Mouse (Mus musculus) forebrain, embryonic 15.5 days (tissue): Measurements from ENCODE around the gene Ttll12. TPM values are rescaled to one million over a fixed set of nuclear protein-coding genes. Genes with fewer than 3 reads are reported as not detected.

ENCODE experiments used
- ATAC-seq: fragments of 200-750 bp; cut with Nextera tagmentation; replicated peaks from 2 replicates; pipeline ENCODE4 v1.8.0; 2017; ENCODE audit warnings: mild to moderate bottlenecking, moderate TSS enrichment, moderate library complexity
- H3K27ac ChIP-seq: fragments of 300-500 bp; sonication (generic); replicated peaks from 2 replicates; pipeline ENCODE4 v1.5.1; 2015; ENCODE audit warnings: mild to moderate bottlenecking, inconsistent platforms
- H3K27me3 ChIP-seq: fragments of 300-500 bp; sonication (generic); 2 replicates; pipeline ENCODE4 v1.6.1; 2015; ENCODE audit warnings: inconsistent platforms
- H3K36me3 ChIP-seq: fragments of 300-500 bp; sonication (generic); 2 replicates; pipeline ENCODE4 v1.6.1; 2015; ENCODE audit warnings: mild to moderate bottlenecking, inconsistent platforms
- H3K4me1 ChIP-seq: fragments of 300-500 bp; sonication (generic); 2 replicates; pipeline ENCODE4 v1.6.1; 2015; ENCODE audit warnings: inconsistent platforms
- H3K4me2 ChIP-seq: fragments of 300-500 bp; sonication (generic); replicated peaks from 2 replicates; pipeline ENCODE4 v1.6.1; 2015; ENCODE audit warnings: mild to moderate bottlenecking, inconsistent platforms
- H3K4me3 ChIP-seq: fragments of 300-500 bp; sonication (generic); 2 replicates; pipeline ENCODE4 v1.5.1; 2015; ENCODE audit warnings: mild to moderate bottlenecking, inconsistent platforms
- H3K9ac ChIP-seq: fragments of 300-500 bp; sonication (generic); replicated peaks from 2 replicates; pipeline ENCODE4 v1.6.1; 2015; ENCODE audit warnings: mild to moderate bottlenecking, inconsistent platforms
- H3K9me3 ChIP-seq: fragments of 300-500 bp; sonication (generic); 2 replicates; pipeline ENCODE4 v1.6.1; 2016; ENCODE audit warnings: inconsistent platforms
- WGBS: fragments of 180-500 bp; shearing (Covaris S2); methylation state at CpG from one replicate; pipeline ENCODE4 v1.1.7; 2015; ENCODE audit warnings: mixed read lengths; 5-methylcytosine and 5-hydroxymethylcytosine counted together
- polyA plus RNA-seq: library from polyadenylated mRNA; unstranded; fragments of >200 nt; fragmentation: Nextera tagmentation; extraction: Ambion mirVana; gene quantifications from 2 replicates; pipeline ENCODE4 v1.2.1, GENCODE M21; 2015

The Ttll12 gene
- 45.0 and 47.2 TPM in 2 replicates for polyA plus RNA-seq

- Histone ChIP-seq H3K4me2 (peak within 1 kb of the TSS; percentile 74), H3K4me3 (peak within 1 kb of the TSS; percentile 61), H3K27me3 (no peaks in the 10 kb centered on the region), H3K9me3 (no peaks in the 10 kb centered on the region), H3K9ac (peak within 1 kb of the TSS; percentile 75), H3K27ac (peak within 1 kb of the TSS; percentile 71), H3K36me3 (no peaks in the 10 kb centered on the region), H3K4me1 (peaks cover 25% of the 10 kb centered on the region)
- ATAC-seq: peak; percentile 96
- WGBS: under 1% methylated on average over 68 of the region's 68 CpGs
These were observed at the start of gene Ttll12 for GRCm38 (mm10) chr15:83594513-83595363. TSS of gene Ttll12 (minus strand) at chr15:83595157.

- no peak for ATAC-seq
- H3K9ac ChIP-seq: no peak overlapping the region
- WGBS: 93% methylated on average over 6 of the region's 6 CpGs
- H3K9me3 ChIP-seq: no peaks in the 10 kb centered on the region
- no peaks in the 10 kb centered on the region for H3K4me1 ChIP-seq
- no peak overlapping the region for H3K27ac ChIP-seq
- no peaks in the 10 kb centered on the region for H3K27me3 ChIP-seq
- H3K4me3 ChIP-seq: no peak overlapping the region
- no peak overlapping the region for H3K4me2 ChIP-seq
- no peaks in the 10 kb centered on the region for H3K36me3 ChIP-seq
These were observed 47.6 kb upstream of the Ttll12 start for GRCm38 (mm10) chr15:83642518-83642917.

GRCm38 (mm10) chr15:83640208-83640607 lies 45.3 kb upstream of the Ttll12 start:
- H3K9me3 ChIP-seq: no peaks in the 10 kb centered on the region
- ATAC-seq: no peak
- H3K27me3 ChIP-seq: no peaks in the 10 kb centered on the region
- H3K4me2 ChIP-seq: no peak overlapping the region
- H3K36me3 ChIP-seq: no peaks in the 10 kb centered on the region
- H3K27ac ChIP-seq: no peak overlapping the region
- H3K4me1 ChIP-seq: no peaks in the 10 kb centered on the region
- 77% methylated on average over 4 of the region's 4 CpGs for WGBS
- no peak overlapping the region for H3K9ac ChIP-seq
- H3K4me3 ChIP-seq: no peak overlapping the region

- no peak for ATAC-seq
- 69% methylated on average over 3 of the region's 3 CpGs for WGBS
These were observed 44.2 kb upstream of the Ttll12 start for GRCm38 (mm10) chr15:83639160-83639559.

GRCm38 (mm10) chr15:83638196-83638899 lies 43.4 kb upstream of the Ttll12 start:
- H3K4me3 ChIP-seq: no peak overlapping the region
- H3K4me2 ChIP-seq: no peak overlapping the region
- no peak overlapping the region for H3K27ac ChIP-seq
- no peak overlapping the region for H3K9ac ChIP-seq
- no peaks in the 10 kb centered on the region for H3K27me3 ChIP-seq
- H3K4me1 ChIP-seq: no peaks in the 10 kb centered on the region
- no peak for ATAC-seq
- H3K36me3 ChIP-seq: no peaks in the 10 kb centered on the region
- no peaks in the 10 kb centered on the region for H3K9me3 ChIP-seq
- 91% methylated on average over 20 of the region's 20 CpGs for WGBS

More at GRCm38 (mm10) chr15:83639160-83639559, 44.2 kb upstream of the Ttll12 start:
- no peak overlapping the region for H3K4me2 ChIP-seq
- H3K4me3 ChIP-seq: no peak overlapping the region
- no peak overlapping the region for H3K27ac ChIP-seq
- no peaks in the 10 kb centered on the region for H3K27me3 ChIP-seq
- H3K36me3 ChIP-seq: no peaks in the 10 kb centered on the region
- H3K4me1 ChIP-seq: no peaks in the 10 kb centered on the region
- no peaks in the 10 kb centered on the region for H3K9me3 ChIP-seq
- H3K9ac ChIP-seq: no peak overlapping the region

- Histone ChIP-seq H3K27me3 (no peaks in the 10 kb centered on the region), H3K36me3 (no peaks in the 10 kb centered on the region), H3K4me2 (no peak overlapping the region), H3K4me1 (no peaks in the 10 kb centered on the region), H3K4me3 (no peak overlapping the region), H3K27ac (no peak overlapping the region), H3K9me3 (no peaks in the 10 kb centered on the region), H3K9ac (no peak overlapping the region)
- WGBS: 81% methylated on average over 6 of the region's 6 CpGs
- no peak for ATAC-seq
These were observed 41.8 kb upstream of the Ttll12 start for GRCm38 (mm10) chr15:83636759-83637158.

DNA sequence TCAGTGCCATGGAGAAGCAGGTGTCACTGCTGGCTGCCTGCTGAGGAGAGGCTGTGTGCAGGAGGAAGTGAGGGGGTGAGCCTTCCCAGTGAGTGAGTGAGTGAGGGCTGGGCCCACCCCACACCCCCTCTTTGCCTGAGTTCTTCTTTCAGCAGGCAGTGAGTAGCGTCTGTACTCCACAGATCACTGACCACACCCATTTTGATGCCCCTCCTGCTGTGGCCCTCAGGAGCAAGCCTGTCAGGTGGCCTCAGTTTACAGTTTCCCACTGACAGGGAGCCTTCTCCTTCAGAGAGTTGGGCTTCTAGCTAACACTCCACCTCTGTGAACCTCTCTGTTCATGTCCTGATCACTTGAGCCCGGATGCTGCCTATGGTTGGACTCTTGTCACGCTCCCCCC lies 40.3 kb upstream of the Ttll12 start:
- H3K27me3 ChIP-seq: no peaks in the 10 kb centered on the region
- no peaks in the 10 kb centered on the region for H3K9me3 ChIP-seq
- H3K4me3 ChIP-seq: no peak overlapping the region
- H3K4me2 ChIP-seq: no peak overlapping the region
- H3K36me3 ChIP-seq: peaks cover 3% of the 10 kb centered on the region; the same call in 1 of the 2 replicates
- no peak for ATAC-seq
- 68% methylated on average over 3 of the region's 3 CpGs for WGBS
- no peak overlapping the region for H3K9ac ChIP-seq
- H3K4me1 ChIP-seq: no peaks in the 10 kb centered on the region
- H3K27ac ChIP-seq: no peak overlapping the region

DNA sequence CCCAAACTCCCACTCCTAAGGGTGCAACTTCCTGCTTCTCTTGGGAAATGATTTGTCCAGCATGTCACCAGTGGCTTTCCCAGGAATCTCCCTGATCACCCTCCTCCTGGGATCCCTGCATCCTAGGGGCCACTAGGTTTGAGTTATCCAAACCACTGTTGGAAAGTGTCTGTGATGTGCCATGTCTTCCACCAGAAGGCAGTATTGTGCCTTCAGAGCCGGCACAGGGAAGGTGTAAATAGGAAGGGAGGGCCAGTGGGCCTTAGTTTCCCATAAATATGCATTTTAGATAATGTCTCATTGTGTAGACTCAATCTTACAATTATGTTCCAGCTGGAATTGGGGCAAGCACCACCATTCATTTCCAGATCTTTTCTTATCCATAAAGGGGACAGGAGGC lies 39.1 kb upstream of the Ttll12 start:
- Histone ChIP-seq H3K4me2 (no peak overlapping the region), H3K27ac (no peak overlapping the region), H3K9ac (no peak overlapping the region), H3K4me1 (no peaks in the 10 kb centered on the region), H3K27me3 (no peaks in the 10 kb centered on the region), H3K36me3 (peaks cover 10% of the 10 kb centered on the region; the same call in 1 of the 2 replicates), H3K9me3 (no peaks in the 10 kb centered on the region), H3K4me3 (no peak overlapping the region)
- 18% methylated on average over 1 of the region's 1 CpGs for WGBS
- ATAC-seq: no peak

DNA sequence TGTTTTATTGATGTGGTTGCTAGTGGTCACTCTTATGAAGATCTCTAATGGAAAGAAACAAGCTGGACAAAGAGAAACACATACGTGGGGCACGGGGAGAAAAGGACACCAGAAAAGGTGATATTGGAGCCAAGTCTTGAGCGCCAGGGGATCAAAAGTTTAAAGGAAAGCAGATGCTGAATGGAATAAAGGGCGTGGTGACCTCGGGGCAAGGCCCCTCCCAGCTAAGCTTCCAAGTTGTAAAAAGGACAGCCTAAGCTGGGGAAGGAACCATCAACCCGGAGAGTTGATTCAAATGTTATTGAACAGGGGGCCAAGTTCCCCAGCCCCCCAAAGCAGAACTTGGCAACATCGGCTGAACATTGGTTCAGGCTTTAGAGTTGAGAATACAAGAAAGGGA lies 36.1 kb upstream of the Ttll12 start:
- ATAC-seq: no peak
- WGBS: 83% methylated on average over 7 of the region's 7 CpGs

GRCm38 (mm10) chr15:83629716-83630115 lies 34.8 kb upstream of the Ttll12 start:
- Histone ChIP-seq H3K4me3 (no peak overlapping the region), H3K9ac (no peak overlapping the region), H3K4me2 (no peak overlapping the region), H3K27ac (no peak overlapping the region), H3K9me3 (no peaks in the 10 kb centered on the region), H3K27me3 (no peaks in the 10 kb centered on the region), H3K36me3 (peaks cover 10% of the 10 kb centered on the region; the same call in 1 of the 2 replicates), H3K4me1 (no peaks in the 10 kb centered on the region)
- no peak for ATAC-seq
- WGBS: 75% methylated on average over 3 of the region's 3 CpGs

More for the DNA sequence above, 36.1 kb upstream of the Ttll12 start:
- no peaks in the 10 kb centered on the region for H3K9me3 ChIP-seq
- H3K4me2 ChIP-seq: no peak overlapping the region
- peaks cover 10% of the 10 kb centered on the region; the same call in 1 of the 2 replicates for H3K36me3 ChIP-seq
- H3K4me1 ChIP-seq: no peaks in the 10 kb centered on the region
- no peak overlapping the region for H3K27ac ChIP-seq
- no peak overlapping the region for H3K4me3 ChIP-seq
- no peak overlapping the region for H3K9ac ChIP-seq
- no peaks in the 10 kb centered on the region for H3K27me3 ChIP-seq

DNA sequence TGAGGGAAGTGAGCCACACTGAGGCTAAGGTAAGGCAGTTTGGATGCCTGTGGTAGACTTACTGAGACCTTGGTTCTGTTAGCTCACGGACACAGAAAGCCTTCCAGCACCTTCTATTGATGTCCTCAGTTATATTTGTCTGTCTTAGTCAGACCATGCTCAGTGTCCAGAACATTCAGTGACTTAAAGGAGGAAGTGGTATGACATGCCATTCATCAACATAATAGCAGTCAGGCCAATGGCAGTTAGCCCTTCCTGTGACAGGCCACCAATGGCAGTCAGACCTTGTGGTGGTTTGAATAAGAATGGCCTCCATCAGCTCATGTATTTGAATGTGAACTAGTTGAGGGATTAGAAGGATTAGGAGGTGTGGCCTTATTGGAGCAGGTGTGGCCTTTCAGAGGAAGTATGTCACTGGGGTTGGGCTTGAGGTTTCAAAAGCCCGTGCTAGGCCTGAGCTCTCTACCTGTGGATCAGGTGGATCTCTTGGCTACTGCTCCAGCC lies 31.2 kb upstream of the Ttll12 start:
- H3K27ac ChIP-seq: no peak overlapping the region
- no peak overlapping the region for H3K4me3 ChIP-seq
- H3K4me1 ChIP-seq: no peaks in the 10 kb centered on the region
- H3K9me3 ChIP-seq: no peaks in the 10 kb centered on the region
- no peak for ATAC-seq
- H3K4me2 ChIP-seq: no peak overlapping the region
- no peak overlapping the region for H3K9ac ChIP-seq
- WGBS: 93% methylated on average over 2 of the region's 2 CpGs
- H3K36me3 ChIP-seq: peaks cover 10% of the 10 kb centered on the region; the same call in 1 of the 2 replicates
- no peaks in the 10 kb centered on the region for H3K27me3 ChIP-seq

GRCm38 (mm10) chr15:83615245-83615644 lies 20.3 kb upstream of the Ttll12 start:
- Histone ChIP-seq H3K36me3 (no peaks in the 10 kb centered on the region; the same call in none of the 2 replicates), H3K27me3 (no peaks in the 10 kb centered on the region)
- 87% methylated on average over 3 of the region's 3 CpGs for WGBS

More at GRCm38 (mm10) chr15:83615245-83615644, 20.3 kb upstream of the Ttll12 start:
- H3K9me3 ChIP-seq: no peaks in the 10 kb centered on the region
- H3K4me3 ChIP-seq: no peak overlapping the region
- no peak for ATAC-seq
- no peaks in the 10 kb centered on the region for H3K4me1 ChIP-seq
- no peak overlapping the region for H3K27ac ChIP-seq
- H3K4me2 ChIP-seq: no peak overlapping the region
- no peak overlapping the region for H3K9ac ChIP-seq
